ENCODE assay signal across 24 mouse cellular contexts in the genomic region with DNA sequence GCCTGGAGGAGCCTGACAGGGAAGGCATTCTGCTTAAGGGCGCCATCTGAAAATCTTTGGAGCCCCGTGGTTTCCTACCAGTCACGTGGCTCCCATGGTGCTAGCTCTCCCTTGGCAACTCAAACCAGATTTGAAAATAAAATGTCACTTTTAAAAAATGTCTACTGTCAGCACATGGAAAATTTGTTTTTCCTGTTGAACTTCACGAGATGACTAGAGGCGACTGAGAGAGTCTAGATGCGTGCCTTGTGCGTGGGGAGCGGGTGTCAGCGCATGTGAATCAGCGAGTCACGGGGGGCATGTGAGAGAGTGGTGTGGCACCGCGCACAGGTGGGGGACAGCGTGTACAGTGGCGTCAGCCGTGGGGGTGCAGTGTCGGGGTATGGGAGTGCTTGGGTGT. TPM values are rescaled to one million over a fixed set of nuclear protein-coding genes. Genes with fewer than 3 reads are reported as not detected.
DNase-seq lines count a peak whose midpoint lies in the region; ATAC-seq and TF ChIP-seq lines count a peak whose summit lies in the region.
"Had no signal": no experiment of that assay in that cellular context is flagged by ENCODE, and none has a peak within 500 bp of the region (broad histone marks: within the 10 kb centered on the region; RNA-seq: fewer than 3 reads in every experiment).

No protein-coding gene starts in this region.

- no peak overlapping the region for H3K4me3 ChIP-seq in kidney, adult 2 months (ENCODE audit: insufficient read depth, low read depth, low read length)
- H3K4me3 ChIP-seq: gastrocnemius, adult 2 months; heart, embryonic 15.5 days; hindbrain, embryonic 10.5 days; limb, embryonic 12.5 days; liver, embryonic 13.5 days; midbrain, embryonic 15.5 days had no signal

- no peaks in the 10 kb centered on the region for H3K4me1 ChIP-seq in kidney, adult 2 months (ENCODE audit: control insufficient read depth, insufficient read depth, low read length)
- H3K4me1 ChIP-seq: heart, embryonic 15.5 days; hindbrain, embryonic 10.5 days; limb, embryonic 12.5 days; liver, embryonic 13.5 days; midbrain, embryonic 15.5 days had no signal

- no peak overlapping the region for H3K27ac ChIP-seq in kidney, adult 2 months (ENCODE audit: insufficient read depth, low read depth, low read length)
- H3K27ac ChIP-seq: gastrocnemius, adult 2 months; heart, embryonic 15.5 days; hindbrain, embryonic 10.5 days; limb, embryonic 12.5 days; liver, embryonic 13.5 days; midbrain, embryonic 15.5 days had no signal

- no peaks in the 10 kb centered on the region for H3K36me3 ChIP-seq in kidney, adult 2 months (ENCODE audit: control insufficient read depth, insufficient read depth, low read length)
- H3K36me3 ChIP-seq: G1E; heart, embryonic 15.5 days; hindbrain, embryonic 10.5 days; limb, embryonic 12.5 days; liver, embryonic 13.5 days; midbrain, embryonic 15.5 days had no signal

- intact Hi-C loops in left cerebral cortex, postnatal 25 days (cut with DNase I): no loop called here

- no peak for TF ChIP-seq POLR2A in kidney, adult 2 months (IDR thresholded peaks at IDR 0.05; ENCODE audit: low read depth, low read length)

- peak; percentile 53 for DNase-seq in right cerebral cortex, adult 18-20 months
- DNase-seq in right cerebral cortex, postnatal 4 days: no peak
- peak; percentile 42 to 52 for DNase-seq in frontal cortex, postnatal 36 days (ENCODE audit: low spot score in 2 of 2)
- peak; percentile 38 to 46 for DNase-seq in left cerebral cortex, postnatal 25 days (ENCODE audit: low spot score in 2 of 2)
- no peak for DNase-seq in kidney, adult 2 months
- DNase-seq in kidney, adult 18-20 months: no peak
- DNase-seq: cerebellum, postnatal 14 days; gastrocnemius, adult 2 months; heart, adult 11 months; kidney, adult 8-10 months; kidney, postnatal 36 days; liver, embryonic 13.5 days had no signal

- TF ChIP-seq CTCF in kidney, adult 2 months (conservative IDR thresholded peaks at IDR 0.05; ENCODE audit: insufficient read depth, insufficient read length, low read depth, low read length): no peak

- no peaks in the 10 kb centered on the region for H3K27me3 ChIP-seq in kidney, adult 2 months (replicated peaks; ENCODE audit: control insufficient read depth, insufficient read depth, low read length)
- H3K27me3 ChIP-seq: heart, embryonic 15.5 days; limb, embryonic 12.5 days; liver, embryonic 13.5 days; midbrain, embryonic 15.5 days had no signal

- ATAC-seq in granulocyte monocyte progenitor cell, adult 5-6 weeks (replicated peaks; ENCODE audit: poor library complexity, severe bottlenecking): no peak
- ATAC-seq: CD4-positive, CD25-positive, alpha-beta regulatory T cell, adult 4 months; midbrain, embryonic 15.5 days had no signal

- WGBS in kidney, adult 2 months: 92% methylated on average over 17 of the region's 17 CpGs

RNA-seq across cellular contexts. Expression of a gene that starts 27.1 kb away (rescaled TPM):
- total RNA-seq in left cerebral cortex, postnatal 25 days (2021): 1 to 10 TPM; 1.1 to 1.6 TPM
- total RNA-seq in granulocyte monocyte progenitor cell, adult 5-6 weeks (2014; fragmentation: Nextera tagmentation): not detected in 2 replicates
- total RNA-seq in granulocyte monocyte progenitor cell, adult 5-6 weeks (2017): not detected in 2 replicates
- not detected in 2 replicates for polyA plus RNA-seq in kidney, adult 2 months (2012; rRNA removed)
- total RNA-seq: adrenal gland, adult 18-20 months; G1E; gastrocnemius, adult 2 months had no signal
- polyA plus RNA-seq: CD4-positive, CD25-positive, alpha-beta regulatory T cell, adult 4 months; forebrain, embryonic 11.5 days; G1E; heart, embryonic 15.5 days; hindbrain, embryonic 10.5 days; limb, embryonic 12.5 days; liver, embryonic 13.5 days; lung, embryonic 16.5 days; midbrain, embryonic 15.5 days; small intestine, adult 2 months; thymus, postnatal 0 days had no signal

RNA-seq across cellular contexts. Expression of a gene that starts 42.3 kb away (rescaled TPM):
- 100 to 1,000 TPM; 130 to 154 TPM for total RNA-seq in left cerebral cortex, postnatal 25 days (2021)
- not detected in 2 replicates for total RNA-seq in granulocyte monocyte progenitor cell, adult 5-6 weeks (2014; fragmentation: Nextera tagmentation)
- not detected in 2 replicates for total RNA-seq in granulocyte monocyte progenitor cell, adult 5-6 weeks (2017)
- polyA plus RNA-seq in kidney, adult 2 months (2012; rRNA removed): 0.02 and 0.04 TPM in 2 replicates
- polyA plus RNA-seq: CD4-positive, CD25-positive, alpha-beta regulatory T cell, adult 4 months; G1E; liver, embryonic 13.5 days; lung, embryonic 16.5 days; small intestine, adult 2 months; thymus, postnatal 0 days had no signal

Comparison
In these comparisons a context has a peak if more than half of its experiments do, and no peak if none do; other contexts are left out.
1. DNase-seq: peak in right cerebral cortex, adult 18-20 months (single experiment), frontal cortex, postnatal 36 days (2 of 2) and left cerebral cortex, postnatal 25 days (2 of 2); none in right cerebral cortex, postnatal 4 days (single experiment), kidney, adult 2 months (single experiment) and kidney, adult 18-20 months (single experiment).
2. RNA of a gene that starts 42.3 kb away (total RNA-seq): 130 to 154 TPM in left cerebral cortex, postnatal 25 days; not detected in granulocyte monocyte progenitor cell, adult 5-6 weeks; every median in the first group is over 100 times any median in the second.